Mouse (Mus musculus) liver, adult 2 months (tissue): ENCODE measurements around the gene Atp5f1. TPM values are rescaled to one million over a fixed set of nuclear protein-coding genes. Genes with fewer than 3 reads are reported as not detected.

Experiments used
- DNase-seq: peaks from one replicate; pipeline ENCODE4 v3.0.0-alpha.2; 2011; ENCODE audit warnings: low read depth, low spot score; ENCODE audit errors: extremely low read depth
- H3K27ac ChIP-seq: fragments of 200-500 bp; replicated peaks from 2 replicates; pipeline ENCODE4 v1.5.1; 2012; ENCODE audit warnings: low read depth, mild to moderate bottlenecking, control low read depth, inconsistent platforms, low read length; ENCODE audit not compliant: insufficient read depth
- H3K27me3 ChIP-seq: fragments of 200-500 bp; 2 replicates; pipeline ENCODE4 v1.6.1; 2012; ENCODE audit warnings: mild to moderate bottlenecking, moderate library complexity, low read length, inconsistent platforms; ENCODE audit not compliant: control insufficient read depth, insufficient read depth
- H3K36me3 ChIP-seq: fragments of 200-500 bp; 2 replicates; pipeline ENCODE4 v1.6.1; 2012; ENCODE audit warnings: low read length, inconsistent platforms; ENCODE audit not compliant: control insufficient read depth, insufficient read depth
- H3K4me1 ChIP-seq: fragments of 200-500 bp; 2 replicates; pipeline ENCODE4 v1.6.1; 2011; ENCODE audit warnings: low read length; ENCODE audit not compliant: control insufficient read depth, insufficient read depth
- H3K4me3 ChIP-seq: fragments of 200-500 bp; 2 replicates; pipeline ENCODE4 v1.5.1; 2011; ENCODE audit warnings: low read depth, mild to moderate bottlenecking, control low read depth, low read length, moderate library complexity; ENCODE audit not compliant: insufficient read depth
- H3K79me2 ChIP-seq: fragments of 200-500 bp; 2 replicates; pipeline ENCODE4 v1.6.1; 2012; ENCODE audit warnings: inconsistent platforms, mild to moderate bottlenecking, low read length, moderate library complexity; ENCODE audit not compliant: control insufficient read depth, insufficient read depth
- H3K9ac ChIP-seq: fragments of 200-500 bp; 2 replicates; pipeline ENCODE4 v1.6.1; 2012; ENCODE audit warnings: low read depth, mild to moderate bottlenecking, control low read depth, inconsistent platforms, low read length
- CTCF ChIP-seq: fragments of 200-500 bp; IDR thresholded peaks from 2 replicates; pipeline ENCODE4 v1.5.1; 2011; ENCODE audit warnings: low read depth, low read length, control low read depth
- POLR2A ChIP-seq: fragments of 200-500 bp; IDR thresholded peaks from 2 replicates; pipeline ENCODE4 v1.6.1; 2011; ENCODE audit warnings: low read length, control low read depth; ENCODE audit not compliant: insufficient read depth; ENCODE audit errors: extremely low read depth
- WGBS: fragments of 180-500 bp; shearing (Covaris S2); methylation state at CpG from one replicate; pipeline ENCODE4 v1.1.7; 2018; 5-methylcytosine and 5-hydroxymethylcytosine counted together
- polyA plus RNA-seq: library from polyadenylated mRNA; depleted of rRNA; stranded (reverse); fragments of >200 nt; gene quantifications from 2 replicates; pipeline ENCODE4 v1.2.3, GENCODE M21; 2012
- total RNA-seq: library from RNA; depleted of rRNA; stranded (reverse); fragments of >200 nt; gene quantifications from 2 replicates; pipeline ENCODE4 v1.2.3, GENCODE M21; 2014

Gene Atp5f1
- total and polyA plus RNA-seq, 2 experiments: 247 to 641 TPM

DNA sequence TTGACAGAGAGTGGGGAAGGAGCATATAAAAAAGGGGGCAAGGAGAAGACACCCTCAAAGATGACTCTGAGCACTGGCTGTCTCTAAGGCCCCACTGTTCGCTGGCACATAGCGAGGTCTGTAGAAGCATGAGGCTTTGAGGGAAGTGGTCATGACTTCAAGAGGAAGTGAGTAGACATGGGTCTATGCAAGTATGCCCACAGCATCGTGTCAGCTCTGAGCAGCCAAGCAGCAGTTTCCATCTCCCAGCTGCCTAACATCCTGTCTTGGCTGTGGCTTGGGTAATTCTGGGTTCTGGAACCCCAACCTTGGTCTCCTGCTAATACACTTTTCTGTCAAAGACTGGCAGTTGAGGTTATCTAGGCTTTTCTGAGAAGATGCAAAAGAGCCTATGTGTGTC is 59.2 kb downstream of the Atp5f1 start:
- no peaks in the 10 kb centered on the region for H3K36me3 ChIP-seq
- WGBS: 79% methylated on average over 3 of the region's 3 CpGs
- TF ChIP-seq POLR2A (no peak), CTCF (no peak)
- H3K4me1 ChIP-seq: no peaks in the 10 kb centered on the region; the same call in 1 of the 2 replicates
- H3K27me3 ChIP-seq: no peaks in the 10 kb centered on the region
- no peaks in the 10 kb centered on the region for H3K79me2 ChIP-seq
- no peak overlapping the region for H3K4me3 ChIP-seq
- no peak for DNase-seq
- no peak overlapping the region for H3K9ac ChIP-seq
- no peak overlapping the region for H3K27ac ChIP-seq

GRCm38 (mm10) chr3:105900266-105900665 is 59.6 kb downstream of the Atp5f1 start:
- TF ChIP-seq CTCF (no peak), POLR2A (no peak)
- no peaks in the 10 kb centered on the region for H3K79me2 ChIP-seq
- H3K27me3 ChIP-seq: no peaks in the 10 kb centered on the region
- 73% methylated on average over 6 of the region's 6 CpGs for WGBS
- H3K9ac ChIP-seq: no peak overlapping the region
- no peak overlapping the region for H3K27ac ChIP-seq
- no peak overlapping the region for H3K4me3 ChIP-seq
- DNase-seq: no peak
- H3K4me1 ChIP-seq: no peaks in the 10 kb centered on the region; the same call in 1 of the 2 replicates
- H3K36me3 ChIP-seq: no peaks in the 10 kb centered on the region

- DNase-seq: peak; percentile 69
- TF ChIP-seq POLR2A (no peak), CTCF (peak; percentile 94)
- H3K9ac ChIP-seq: no peak overlapping the region
Observed at GRCm38 (mm10) chr3:105899394-105900147, 60.3 kb downstream of the Atp5f1 start.

DNA sequence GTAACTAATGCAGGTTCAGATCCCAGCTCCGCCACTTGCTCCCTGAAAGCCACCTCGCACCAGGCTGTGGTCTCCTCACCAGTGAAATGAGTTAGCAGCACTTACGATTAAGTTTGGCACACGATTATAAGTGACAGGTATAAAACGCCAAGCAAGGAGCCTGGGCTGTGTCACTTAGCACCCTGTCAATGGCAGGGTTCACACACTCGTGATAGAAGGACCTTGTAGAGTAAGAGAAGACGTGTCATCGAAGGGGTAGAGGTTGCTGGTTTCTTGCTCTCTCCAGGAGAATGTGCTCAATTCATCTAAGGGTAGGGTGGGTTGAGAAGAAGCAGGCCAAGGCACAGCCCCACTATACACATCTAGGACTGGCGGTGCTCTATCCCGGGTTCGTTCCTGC is 61.0 kb downstream of the Atp5f1 start:
- Histone ChIP-seq H3K27ac (no peak overlapping the region), H3K4me1 (no peaks in the 10 kb centered on the region; the same call in 1 of the 2 replicates), H3K9ac (no peak overlapping the region), H3K79me2 (no peaks in the 10 kb centered on the region), H3K4me3 (no peak overlapping the region), H3K36me3 (no peaks in the 10 kb centered on the region), H3K27me3 (no peaks in the 10 kb centered on the region)
- TF ChIP-seq POLR2A (no peak), CTCF (no peak)
- 95% methylated on average over 11 of the region's 11 CpGs for WGBS
- no peak for DNase-seq

More at GRCm38 (mm10) chr3:105899394-105900147, 60.3 kb downstream of the Atp5f1 start:
- Histone ChIP-seq H3K27me3 (no peaks in the 10 kb centered on the region), H3K4me3 (no peak overlapping the region), H3K36me3 (no peaks in the 10 kb centered on the region), H3K27ac (no peak overlapping the region), H3K4me1 (no peaks in the 10 kb centered on the region; the same call in 1 of the 2 replicates), H3K79me2 (no peaks in the 10 kb centered on the region)
- WGBS: 41% methylated on average over 8 of the region's 8 CpGs

GRCm38 (mm10) chr3:105898325-105898724 is 61.6 kb downstream of the Atp5f1 start:
- Histone ChIP-seq H3K27me3 (no peaks in the 10 kb centered on the region), H3K9ac (no peak overlapping the region), H3K4me3 (no peak overlapping the region), H3K79me2 (no peaks in the 10 kb centered on the region), H3K36me3 (no peaks in the 10 kb centered on the region), H3K27ac (no peak overlapping the region), H3K4me1 (no peaks in the 10 kb centered on the region; the same call in 1 of the 2 replicates)
- 69% methylated on average over 2 of the region's 2 CpGs for WGBS
- DNase-seq: peak; percentile 32
- TF ChIP-seq CTCF: no peak
- no peak for TF ChIP-seq POLR2A

DNA sequence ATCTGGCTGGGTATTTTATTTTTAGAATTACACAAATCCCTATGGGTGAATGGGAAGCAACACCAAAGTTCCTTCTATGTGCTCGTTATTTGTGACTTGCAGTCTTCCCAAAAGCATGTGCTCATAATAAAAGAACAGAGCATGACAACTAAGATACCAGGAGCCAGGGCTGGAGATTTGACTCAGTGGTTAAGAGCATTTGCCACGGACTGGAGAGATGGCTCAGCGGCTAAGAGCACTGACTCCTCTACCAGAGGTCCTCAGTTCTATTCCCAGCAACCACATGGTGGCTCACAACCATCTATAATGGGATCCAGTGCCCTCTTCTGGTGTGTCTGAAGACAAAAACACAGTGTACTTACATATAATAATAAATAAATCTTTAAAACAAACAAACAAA is 63.1 kb downstream of the Atp5f1 start:
- TF ChIP-seq CTCF: no peak
- Histone ChIP-seq H3K4me1 (peaks cover 2% of the 10 kb centered on the region; the same call in 1 of the 2 replicates), H3K4me3 (no peak overlapping the region), H3K79me2 (no peaks in the 10 kb centered on the region), H3K27me3 (no peaks in the 10 kb centered on the region), H3K36me3 (no peaks in the 10 kb centered on the region), H3K27ac (no peak overlapping the region), H3K9ac (no peak overlapping the region)
- 93% methylated on average over 3 of the region's 3 CpGs for WGBS
- no peak for DNase-seq
